Mouse (Mus musculus) testis, adult 2 months (tissue): ENCODE results near the gene Rnase2b.

Source experiments
- CTCF ChIP-seq: fragments of 200-500 bp; IDR thresholded peaks from 2 replicates; pipeline ENCODE4 v1.5.1; 2012; ENCODE audit warnings: low read depth, mild to moderate bottlenecking, inconsistent platforms, low read length, moderate library complexity; ENCODE audit not compliant: control insufficient read depth, insufficient read depth, insufficient replicate concordance
- POLR2A ChIP-seq: fragments of 200-500 bp; IDR thresholded peaks from 2 replicates; pipeline ENCODE4 v1.6.1; 2012; ENCODE audit warnings: low read depth, mild to moderate bottlenecking, inconsistent platforms, low read length, moderate library complexity; ENCODE audit not compliant: control insufficient read depth

- TF ChIP-seq POLR2A (no peak), CTCF (no peak)
Observed at GRCm38 (mm10) chr14:51200466-51200865, 38.4 kb downstream of the Rnase2b start.
